Mouse (Mus musculus) thymus, adult 2 months (tissue): ENCODE measurements at regions not wholly inside any gene's neighbourhood (a gene's known extent, or its start where the extent isn't known, plus 50 kb on each side); places are given as distances from the start of the nearest gene placed in this dataset.

Experiments used
- DNase-seq: peaks from one replicate; pipeline ENCODE4 v3.0.0; 2021
- H3K27ac ChIP-seq: fragments of 200-500 bp; 2 replicates; pipeline ENCODE4 v1.5.1; 2012; ENCODE audit warnings: low read length, control low read depth; ENCODE audit not compliant: control insufficient read depth, insufficient read depth
- H3K27me3 ChIP-seq: fragments of 200-500 bp; 2 replicates; pipeline ENCODE4 v1.6.1; 2012; ENCODE audit warnings: mild to moderate bottlenecking, low read length, moderate library complexity, mixed read lengths; ENCODE audit not compliant: control insufficient read depth, insufficient read depth
- H3K36me3 ChIP-seq: fragments of 200-500 bp; 2 replicates; pipeline ENCODE4 v1.6.1; 2012; ENCODE audit warnings: mild to moderate bottlenecking, low read length, moderate library complexity; ENCODE audit not compliant: control insufficient read depth, insufficient read depth
- H3K4me1 ChIP-seq: fragments of 200-500 bp; replicated peaks from 2 replicates; pipeline ENCODE4 v1.6.1; 2012; ENCODE audit warnings: low read length; ENCODE audit not compliant: control insufficient read depth, insufficient read depth
- H3K4me3 ChIP-seq: fragments of 200-500 bp; 2 replicates; pipeline ENCODE4 v1.5.1; 2012; ENCODE audit warnings: mild to moderate bottlenecking, low read length, control low read depth, moderate library complexity; ENCODE audit not compliant: control insufficient read depth, insufficient read depth
- CTCF ChIP-seq: fragments of 200-500 bp; IDR thresholded peaks from 2 replicates; pipeline ENCODE4 v1.5.1; 2012; ENCODE audit warnings: mild to moderate bottlenecking, control low read depth, low read length, moderate library complexity, borderline replicate concordance; ENCODE audit not compliant: control insufficient read depth, poor library complexity, insufficient read depth; ENCODE audit errors: extremely low read depth
- POLR2A ChIP-seq: fragments of 200-500 bp; IDR thresholded peaks from 2 replicates; pipeline ENCODE4 v1.6.1; 2012; ENCODE audit warnings: mild to moderate bottlenecking, low read length, control low read depth, moderate library complexity; ENCODE audit not compliant: control insufficient read depth, poor library complexity, insufficient read depth; ENCODE audit errors: extremely low read depth
- whole genome bisulfite sequencing: fragments of 180-500 bp; shearing (Covaris S2); methylation state at CpG from one replicate; pipeline ENCODE4 v1.1.7; 2018; 5-methylcytosine and 5-hydroxymethylcytosine counted together

DNA sequence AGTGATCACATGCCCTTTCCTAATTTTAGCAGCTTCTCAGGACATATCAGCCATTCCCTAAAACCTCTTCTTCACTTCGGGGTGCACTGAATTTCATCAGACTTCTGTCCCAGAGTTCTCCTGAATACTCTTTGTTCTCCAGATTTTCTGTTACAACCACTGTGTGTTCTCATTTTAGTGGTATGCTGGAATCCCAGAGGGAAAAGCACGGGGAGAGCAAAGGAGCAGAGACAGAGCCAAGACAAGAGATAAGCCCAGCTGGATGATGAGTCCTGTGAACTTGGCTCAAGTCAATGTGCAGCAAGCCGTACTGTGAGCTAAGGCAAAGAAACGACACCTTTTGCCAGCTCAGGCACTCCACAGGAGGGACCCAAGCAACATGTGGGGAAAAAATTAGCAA is 416.3 kb upstream of the Intu start:
- no peaks in the 10 kb centered on the region for H3K27me3 ChIP-seq
- TF ChIP-seq CTCF (no peak), POLR2A (no peak)
- WGBS, result 80% methylated on average over 4 of the region's 4 CpGs
- no peaks in the 10 kb centered on the region for H3K4me1 ChIP-seq
- no peak overlapping the region for H3K4me3 ChIP-seq
- H3K27ac ChIP-seq, result no peak overlapping the region
- no peaks in the 10 kb centered on the region for H3K36me3 ChIP-seq
- DNase-seq, result no peak

DNA sequence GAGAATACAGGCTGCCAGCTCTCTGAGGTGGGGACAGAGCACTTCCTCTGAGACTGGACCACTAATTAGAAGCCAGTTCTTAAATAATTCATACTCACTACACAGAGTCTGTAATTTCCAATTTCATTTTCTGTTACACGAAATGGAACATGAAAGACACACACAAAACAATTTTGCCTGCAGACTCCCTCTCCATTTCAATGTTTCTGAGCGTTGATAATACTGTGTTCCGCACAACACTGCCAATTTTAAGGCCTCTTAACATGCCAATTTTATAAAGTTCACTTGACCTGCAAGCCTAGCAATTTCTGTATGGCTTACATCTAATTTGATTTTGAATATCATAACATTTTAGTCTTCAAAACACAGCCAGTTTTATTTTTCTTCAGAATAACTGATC is 412.5 kb upstream of the Intu start:
- H3K27ac ChIP-seq, result no peak overlapping the region
- TF ChIP-seq CTCF, result no peak
- TF ChIP-seq POLR2A, result no peak
- H3K4me3 ChIP-seq, result no peak overlapping the region
- WGBS, result 89% methylated on average over 3 of the region's 3 CpGs
- DNase-seq, result no peak
- H3K4me1 ChIP-seq, result no peaks in the 10 kb centered on the region
- H3K27me3 ChIP-seq, result no peaks in the 10 kb centered on the region
- H3K36me3 ChIP-seq, result no peaks in the 10 kb centered on the region

DNA sequence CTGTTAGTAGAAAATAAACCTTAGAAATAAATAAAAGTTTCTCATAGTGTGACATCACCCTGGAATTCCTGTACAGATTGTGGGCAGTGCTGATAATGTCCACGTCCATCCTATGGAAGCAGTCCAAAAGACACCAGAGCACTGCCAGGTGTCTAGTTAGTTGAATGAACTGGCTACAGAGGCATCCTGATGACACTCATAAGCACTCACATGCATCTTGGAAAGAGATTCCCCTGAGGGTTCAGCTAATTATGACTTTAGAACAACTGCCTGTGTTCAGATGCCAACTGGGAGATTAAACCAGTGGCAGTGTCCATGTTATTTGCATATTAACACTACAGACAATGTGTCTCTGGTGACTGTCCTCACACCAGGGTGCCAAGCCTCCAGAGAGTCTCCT is 411.6 kb upstream of the Intu start:
- no peak overlapping the region for H3K4me3 ChIP-seq
- WGBS, result 72% methylated on average over 1 of the region's 1 CpGs

DNA sequence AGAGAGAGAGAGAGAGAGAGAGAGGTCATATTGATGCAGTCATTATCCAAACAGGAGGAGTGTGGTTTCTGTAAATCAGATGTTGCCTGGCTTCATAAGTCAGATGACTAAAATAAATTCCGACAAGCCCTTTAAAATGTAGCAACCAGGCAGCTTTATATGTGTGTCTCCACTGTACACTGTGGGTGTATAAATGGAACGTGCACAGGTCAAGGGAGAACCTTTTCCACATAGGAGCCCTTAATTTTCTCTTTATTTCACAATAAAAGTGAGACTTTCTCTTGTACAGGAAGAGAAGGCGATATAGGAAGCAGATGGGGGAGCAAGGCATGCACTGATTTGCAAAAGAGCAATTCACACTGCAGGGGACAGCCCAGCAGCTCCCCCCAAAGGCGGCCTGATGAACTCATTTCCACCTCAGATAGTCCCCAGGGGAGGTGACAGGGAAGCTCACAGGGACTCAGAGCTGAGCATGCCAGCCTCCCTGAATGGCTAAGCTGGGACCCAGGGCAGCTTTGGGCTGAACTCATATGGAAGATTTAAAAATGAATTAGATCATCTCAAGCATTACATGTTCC is 410.7 kb upstream of the Intu start:
- no peak for DNase-seq
- H3K4me3 ChIP-seq, result no peak overlapping the region
- no peaks in the 10 kb centered on the region for H3K4me1 ChIP-seq
- WGBS, result 24% methylated on average over 4 of the region's 4 CpGs
- no peak overlapping the region for H3K27ac ChIP-seq
- no peaks in the 10 kb centered on the region for H3K36me3 ChIP-seq
- H3K27me3 ChIP-seq, result no peaks in the 10 kb centered on the region
- no peak for TF ChIP-seq CTCF

More for the DNA sequence above, 411.6 kb upstream of the Intu start:
- Histone ChIP-seq H3K27me3 (no peaks in the 10 kb centered on the region), H3K36me3 (no peaks in the 10 kb centered on the region), H3K4me1 (no peaks in the 10 kb centered on the region), H3K27ac (no peak overlapping the region)
- no peak for DNase-seq
- TF ChIP-seq POLR2A (no peak), CTCF (no peak)

DNA sequence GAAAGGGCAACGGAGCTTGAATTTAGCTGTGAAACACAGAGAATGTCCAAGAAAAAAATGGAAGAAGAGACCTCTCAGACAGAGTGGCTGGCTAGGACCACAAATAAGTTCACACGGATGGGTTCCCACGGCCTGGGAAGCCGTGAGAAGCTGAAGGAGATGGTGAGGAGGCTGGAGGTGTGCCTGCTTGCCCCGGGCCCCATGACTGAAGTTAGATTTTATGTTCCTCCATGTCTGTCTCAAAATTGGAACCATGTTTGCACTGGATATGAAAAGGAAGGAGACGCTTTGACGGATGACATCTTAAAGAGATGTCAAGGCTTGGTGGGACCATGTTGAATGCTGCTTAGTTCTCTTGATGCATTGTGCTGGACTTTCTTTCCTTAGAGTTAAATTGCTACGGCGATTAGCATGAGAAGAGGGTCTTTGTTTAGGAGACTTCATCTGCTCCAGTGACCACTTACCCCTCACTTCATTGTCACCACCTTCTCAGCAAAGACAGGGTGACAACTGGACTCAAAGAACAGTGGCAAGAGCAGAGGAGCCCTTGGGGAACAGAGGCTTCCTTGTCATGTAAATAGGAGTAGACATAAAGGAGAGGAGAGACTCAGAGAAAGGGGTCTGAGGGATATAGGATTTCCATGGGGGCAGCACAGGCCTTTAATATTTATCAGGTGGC is 407.4 kb upstream of the Intu start:
- Histone ChIP-seq H3K4me1 (no peaks in the 10 kb centered on the region), H3K27ac (no peak overlapping the region), H3K4me3 (no peak overlapping the region), H3K27me3 (no peaks in the 10 kb centered on the region), H3K36me3 (no peaks in the 10 kb centered on the region)
- no peak for DNase-seq
- WGBS, result 92% methylated on average over 9 of the region's 9 CpGs
- TF ChIP-seq POLR2A (no peak), CTCF (no peak)

DNA sequence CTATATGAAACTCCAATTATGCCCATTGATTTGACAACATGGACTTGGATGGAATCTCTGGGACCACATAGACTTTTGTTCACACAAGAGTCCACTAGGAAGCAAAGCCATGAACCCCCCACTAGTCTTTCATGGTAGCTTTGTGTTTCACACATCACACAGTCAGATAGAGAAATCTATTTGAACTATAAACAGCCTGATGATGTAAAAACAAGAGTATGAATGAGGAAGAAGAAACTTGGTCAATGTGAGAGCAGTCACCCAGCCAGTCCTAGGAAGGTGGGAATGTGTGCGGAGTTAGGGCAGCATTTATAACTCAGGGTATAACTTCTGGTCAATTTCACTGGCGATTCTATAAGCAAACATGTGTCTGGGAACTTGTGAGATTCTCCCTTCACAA is 404.2 kb upstream of the Intu start:
- TF ChIP-seq CTCF (no peak), POLR2A (no peak)
- 97% methylated on average over 2 of the region's 2 CpGs for WGBS

DNA sequence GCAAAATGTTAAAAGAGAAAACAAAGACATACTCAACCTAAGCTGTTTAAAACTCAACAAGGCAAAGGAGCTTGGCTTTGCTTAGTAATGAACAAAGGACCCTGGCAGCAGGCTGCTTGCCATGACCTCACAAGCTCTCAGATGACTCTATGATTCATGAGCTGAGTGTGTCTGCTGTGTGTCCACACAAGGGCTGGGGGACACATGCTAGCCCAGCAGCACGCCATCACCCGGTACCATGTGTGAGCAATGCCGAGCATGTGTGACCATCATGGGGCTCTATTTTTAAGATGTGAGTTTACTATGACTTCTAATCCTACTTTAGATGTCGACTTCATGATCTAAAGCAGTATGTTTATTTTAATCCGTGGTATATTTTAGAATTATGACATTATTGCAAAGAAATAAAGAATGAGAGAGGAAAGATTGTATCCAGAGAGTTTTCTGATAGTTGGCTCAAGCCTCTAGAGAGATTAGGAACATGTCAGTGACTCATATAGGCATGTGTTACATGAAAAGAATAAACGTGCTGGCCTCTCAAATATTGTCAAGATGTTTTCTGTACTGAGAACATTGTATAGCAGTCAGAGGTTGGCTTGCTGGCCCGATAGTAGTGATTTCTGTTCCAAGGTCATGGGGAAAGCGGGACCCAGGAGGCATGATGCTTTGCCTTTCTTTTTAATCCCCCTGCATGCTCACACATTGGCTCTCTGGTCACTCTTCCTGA is 400.1 kb upstream of the Intu start:
- Histone ChIP-seq H3K4me1 (no peaks in the 10 kb centered on the region), H3K27me3 (no peaks in the 10 kb centered on the region), H3K36me3 (no peaks in the 10 kb centered on the region), H3K27ac (no peak overlapping the region), H3K4me3 (no peak overlapping the region)
- 90% methylated on average over 8 of the region's 8 CpGs for WGBS
- no peak for TF ChIP-seq CTCF
- no peak for TF ChIP-seq POLR2A
- DNase-seq, result no peak

More for the DNA sequence above, 404.2 kb upstream of the Intu start:
- Histone ChIP-seq H3K27ac (no peak overlapping the region), H3K4me3 (no peak overlapping the region), H3K27me3 (no peaks in the 10 kb centered on the region), H3K36me3 (no peaks in the 10 kb centered on the region), H3K4me1 (no peaks in the 10 kb centered on the region)
- no peak for DNase-seq
